Mouse (Mus musculus) CH12.LX (cell line): ENCODE results near the gene Pum1. TPM values are rescaled to one million over a fixed set of nuclear protein-coding genes. Genes with fewer than 3 reads are reported as not detected.

ENCODE experiments used
- DNase-seq: peaks from one replicate; pipeline ENCODE4 v3.0.0-alpha.2; 2013; ENCODE audit errors: extremely low read depth
- H3K27ac ChIP-seq: 2 replicates; pipeline ENCODE4 v1.5.1; 2012; ENCODE audit warnings: low read depth, mild to moderate bottlenecking, control low read depth, moderate library complexity; ENCODE audit not compliant: insufficient read depth
- H3K27me3 ChIP-seq: replicated peaks from 2 replicates; pipeline ENCODE3; 2012; ENCODE audit warnings: inconsistent platforms
- H3K36me3 ChIP-seq, 2 experiments: replicated peaks in 1 of 2; 2 replicates each; pipeline versions ENCODE3 to v1.6.1; 2012; ENCODE audit warnings: inconsistent platforms in 1 of 2, low read length in 1 of 2, mild to moderate bottlenecking in 1 of 2, mixed read lengths in 1 of 2, moderate library complexity in 1 of 2; ENCODE audit not compliant: control insufficient read depth in 1 of 2, insufficient read depth in 1 of 2
- H3K4me1 ChIP-seq, 2 experiments: 2 replicates each; pipeline ENCODE4 v1.6.1; 2012; ENCODE audit warnings: inconsistent platforms in 1 of 2, moderate library complexity in 1 of 2; ENCODE audit not compliant: insufficient read depth in 2 of 2, control insufficient read depth in 1 of 2
- H3K4me2 ChIP-seq: 2 replicates; pipeline ENCODE4 v1.6.1; 2012; ENCODE audit warnings: low read depth, mild to moderate bottlenecking, control low read depth; ENCODE audit not compliant: poor library complexity, insufficient read depth, severe bottlenecking
- H3K4me3 ChIP-seq, 3 experiments: fragments of 150-350 bp in 1 of 3; sonication (generic) in 1 of 3; replicated peaks in 1 of 3; 2 replicates each; pipeline versions ENCODE3 to v1.5.1; 2011 to 2012; ENCODE audit warnings: low read depth in 2 of 3, low read length in 2 of 3, mild to moderate bottlenecking in 2 of 3, moderate library complexity in 2 of 3, control low read depth in 1 of 3, improper control_type of control experiment in 1 of 3, inconsistent platforms in 1 of 3, mixed read lengths in 1 of 3; ENCODE audit not compliant: poor library complexity in 1 of 3
- H3K79me2 ChIP-seq: replicated peaks from 2 replicates; pipeline ENCODE4 v1.6.1; 2012; ENCODE audit warnings: mild to moderate bottlenecking, moderate library complexity; ENCODE audit not compliant: control insufficient read depth, poor library complexity, insufficient read depth, severe bottlenecking; ENCODE audit errors: extremely low read depth
- H3K9ac ChIP-seq: 2 replicates; pipeline ENCODE4 v1.6.1; 2012; ENCODE audit warnings: low read depth, mild to moderate bottlenecking, control low read depth, moderate library complexity; ENCODE audit not compliant: insufficient read depth
- H3K9me3 ChIP-seq: replicated peaks from 2 replicates; pipeline ENCODE3; 2012; ENCODE audit warnings: low read length, inconsistent platforms, mixed read lengths
- EP300 ChIP-seq: IDR thresholded peaks from 2 replicates; pipeline ENCODE4 v1.6.1; 2011; ENCODE audit warnings: low read length, improper control_type of control experiment
- JUN ChIP-seq: IDR thresholded peaks from 2 replicates; pipeline ENCODE4 v1.6.1; 2011; ENCODE audit warnings: low read depth, mild to moderate bottlenecking, low read length, improper control_type of control experiment, moderate library complexity; ENCODE audit not compliant: insufficient read depth
- NELFE ChIP-seq: IDR thresholded peaks from 2 replicates; pipeline ENCODE4 v1.6.1; 2011; ENCODE audit warnings: low read depth, low read length, improper control_type of control experiment
- RAD21 ChIP-seq: IDR thresholded peaks from 2 replicates; pipeline ENCODE4 v1.6.1; 2011; ENCODE audit warnings: low read depth, mild to moderate bottlenecking, low read length, improper control_type of control experiment, moderate library complexity
- UBTF ChIP-seq: IDR thresholded peaks from 2 replicates; pipeline ENCODE4 v1.6.1; 2012; ENCODE audit warnings: low read depth, mild to moderate bottlenecking, inconsistent platforms, low read length, improper control_type of control experiment, moderate library complexity
- ZKSCAN1 ChIP-seq: IDR thresholded peaks from 2 replicates; pipeline ENCODE4 v1.6.1; 2012; ENCODE audit warnings: low read depth, inconsistent platforms, low read length, improper control_type of control experiment, borderline replicate concordance
- ZNF384 ChIP-seq: IDR thresholded peaks from 2 replicates; pipeline ENCODE4 v1.6.1; 2012; ENCODE audit warnings: low read depth, low read length, improper control_type of control experiment, inconsistent platforms
- dilution Hi-C: fragments of 300-500 bp; cut with MboI; formaldehyde crosslinking; loops from 2 replicates; pipeline ENCODE4 v1.14.3; 2020; ENCODE audit warnings: low sequenced_read_pairs; ENCODE audit not compliant: extremely low pct_unique_long_range_greater_than_20kb, extremely low pct_ligation_motif_present
- in situ Hi-C: fragments of 300-500 bp; cut with MboI; formaldehyde crosslinking; loops from 3 replicates; pipeline ENCODE4 v1.14.3; 2019; ENCODE audit warnings: low sequenced_read_pairs, low pct_ligation_motif_present, low pct_unique_long_range_greater_than_20kb, mixed read lengths
- polyA plus RNA-seq: library from polyadenylated mRNA; unstranded; fragments of >175 nt; gene quantifications from 2 replicates; pipeline ENCODE4 v1.2.1, GENCODE M21; 2012; ENCODE audit warnings: low read depth; ENCODE audit not compliant: insufficient read length
- total RNA-seq, 2 experiments: library from RNA; depleted of rRNA; stranded (reverse); fragments of 300-350 nt in 1 of 2; fragments of >200 nt in 1 of 2; gene quantifications; 2 replicates each; pipeline ENCODE4 v1.2.3; 2012 to 2014

Pum1 gene
- total and polyA plus RNA-seq, 3 experiments = 17.1 to 41.0 (median 38.0) TPM

DNA sequence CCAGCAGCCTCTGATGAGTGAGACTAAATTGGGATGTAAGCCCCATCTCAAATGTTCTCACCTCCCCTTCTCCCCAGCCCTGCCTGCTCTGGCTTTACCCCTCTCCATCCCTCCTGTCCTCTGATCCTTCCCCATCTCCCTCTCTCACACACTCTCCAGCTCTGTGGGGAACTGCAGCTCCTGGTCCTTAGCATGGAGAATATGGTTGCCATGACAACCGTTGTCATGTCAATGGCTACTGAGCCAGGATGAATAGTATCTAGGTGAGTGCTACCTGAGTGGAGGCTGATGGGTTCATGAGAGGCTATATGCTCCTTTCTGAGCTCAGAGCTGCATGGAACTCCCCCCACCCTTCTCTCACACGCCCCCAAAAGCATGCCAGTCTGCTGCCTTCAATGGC is 150.8 kb downstream of the Pum1 start:
- no peak overlapping the region for H3K4me2 ChIP-seq
- DNase-seq = no peak
- no peaks in the 10 kb centered on the region for H3K36me3 ChIP-seq
- in situ Hi-C loops = no loop called here
- no peak overlapping the region for H3K9ac ChIP-seq
- no peak overlapping the region for H3K4me3 ChIP-seq
- no peak overlapping the region for H3K27ac ChIP-seq
- no peaks in the 10 kb centered on the region for H3K4me1 ChIP-seq
- no peaks in the 10 kb centered on the region for H3K79me2 ChIP-seq
- TF ChIP-seq ZKSCAN1 = no peak
- TF ChIP-seq, all 38 proteins: peak for 0
- dilution Hi-C loops = no loop called here
- H3K27me3 ChIP-seq = peaks cover 87% of the 10 kb centered on the region
- no peaks in the 10 kb centered on the region for H3K9me3 ChIP-seq

DNA sequence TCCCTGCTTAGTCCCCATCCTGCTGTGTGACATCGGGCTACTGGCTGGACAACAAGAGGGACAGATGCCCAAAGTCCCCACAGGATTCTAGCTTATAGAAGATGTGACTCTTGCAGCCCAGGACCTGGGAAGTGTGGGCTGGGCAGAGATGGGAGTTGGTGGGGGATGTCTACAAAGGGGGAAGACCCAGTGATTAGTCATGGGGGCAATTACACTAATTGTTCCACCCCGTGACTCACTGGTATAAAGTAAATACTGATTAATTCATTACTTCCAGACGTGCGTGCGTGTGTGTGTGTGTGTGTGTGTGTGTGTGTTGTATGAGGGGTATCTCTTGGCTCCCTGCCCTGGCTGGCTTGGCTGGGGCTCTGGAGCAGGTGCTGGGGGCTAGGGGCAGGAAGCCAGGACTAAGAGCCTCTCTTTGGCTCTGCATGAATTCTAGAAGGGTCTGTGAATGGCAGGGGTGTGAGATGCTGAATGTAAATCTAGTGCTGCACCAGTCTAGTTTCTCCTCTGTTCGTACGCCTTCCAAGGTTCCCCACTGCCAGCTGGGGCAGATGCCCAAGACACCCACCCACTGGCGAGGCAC is 151.7 kb downstream of the Pum1 start:
- no peaks in the 10 kb centered on the region for H3K36me3 ChIP-seq
- TF ChIP-seq UBTF = no peak
- no peak for TF ChIP-seq RAD21
- no peaks in the 10 kb centered on the region for H3K79me2 ChIP-seq
- H3K4me2 ChIP-seq = no peak overlapping the region
- DNase-seq = no peak
- no peak overlapping the region for H3K27ac ChIP-seq
- no peaks in the 10 kb centered on the region for H3K9me3 ChIP-seq
- H3K4me1 ChIP-seq = no peaks in the 10 kb centered on the region
- no peak overlapping the region for H3K4me3 ChIP-seq
- in situ Hi-C loops (no loop called here), dilution Hi-C loops (no loop called here)
- no peak overlapping the region for H3K9ac ChIP-seq
- H3K27me3 ChIP-seq = peaks cover 86% of the 10 kb centered on the region

DNA sequence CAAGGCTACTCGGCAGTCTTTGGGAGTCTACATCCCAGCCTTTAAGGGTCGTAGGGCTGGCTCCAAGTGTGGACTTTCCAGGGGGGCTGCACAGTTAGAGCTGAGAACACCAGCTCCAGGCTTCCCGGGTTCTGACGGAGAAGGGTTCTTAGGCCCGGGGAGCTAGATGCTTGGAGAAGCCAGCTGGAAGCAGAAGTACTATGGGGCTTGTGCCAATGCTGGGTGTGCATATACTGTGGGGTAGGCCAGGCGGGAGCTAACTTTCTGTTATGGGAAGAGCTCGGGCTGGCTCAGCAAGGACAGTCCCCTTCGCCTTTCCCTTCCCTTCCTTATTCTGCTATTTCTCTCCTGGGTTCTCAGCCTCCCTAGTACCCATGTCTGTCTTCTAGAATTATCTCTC is 152.7 kb downstream of the Pum1 start:
- in situ Hi-C loops (no loop called here), dilution Hi-C loops (no loop called here)
- Histone ChIP-seq H3K36me3 (no peaks in the 10 kb centered on the region), H3K9ac (no peak overlapping the region), H3K9me3 (no peaks in the 10 kb centered on the region), H3K27me3 (peaks cover 94% of the 10 kb centered on the region), H3K27ac (no peak overlapping the region), H3K4me2 (no peak overlapping the region), H3K4me1 (no peaks in the 10 kb centered on the region), H3K79me2 (no peaks in the 10 kb centered on the region), H3K4me3 (no peak overlapping the region)
- DNase-seq = no peak
- TF ChIP-seq JUN (no peak), ZNF384 (no peak), NELFE (no peak), EP300 (no peak)
